Mouse (Mus musculus) hindbrain, embryonic 15.5 days (tissue): ENCODE data around the gene Ankrd23. TPM values are rescaled to one million over a fixed set of nuclear protein-coding genes. Genes with fewer than 3 reads are reported as not detected.

Source experiments
- ATAC-seq: fragments of 200-750 bp; cut with Nextera tagmentation; 2 replicates; pipeline ENCODE4 v1.8.0; 2017; ENCODE audit warnings: low read depth, moderate number of reproducible peaks, moderate TSS enrichment; ENCODE audit not compliant: low FRiP score
- H3K27ac ChIP-seq: fragments of 300-500 bp; sonication (generic); replicated peaks from 2 replicates; pipeline ENCODE4 v1.5.1; 2015; ENCODE audit warnings: mild to moderate bottlenecking, inconsistent platforms
- H3K27me3 ChIP-seq: fragments of 300-500 bp; sonication (generic); 2 replicates; pipeline ENCODE4 v1.6.1; 2015; ENCODE audit warnings: control low read depth, inconsistent platforms
- H3K36me3 ChIP-seq: fragments of 300-500 bp; sonication (generic); 2 replicates; pipeline ENCODE4 v1.6.1; 2015; ENCODE audit warnings: control low read depth, inconsistent platforms
- H3K4me1 ChIP-seq: fragments of 300-500 bp; sonication (generic); replicated peaks from 2 replicates; pipeline ENCODE4 v1.6.1; 2015; ENCODE audit warnings: control low read depth, inconsistent platforms
- H3K4me2 ChIP-seq: fragments of 300-500 bp; sonication (generic); 2 replicates; pipeline ENCODE4 v1.6.1; 2015; ENCODE audit warnings: moderate library complexity, mild to moderate bottlenecking, inconsistent platforms
- H3K4me3 ChIP-seq: fragments of 300-500 bp; sonication (generic); 2 replicates; pipeline ENCODE4 v1.5.1; 2015; ENCODE audit warnings: mild to moderate bottlenecking, inconsistent platforms
- H3K9ac ChIP-seq: fragments of 300-500 bp; sonication (generic); 2 replicates; pipeline ENCODE4 v1.6.1; 2015; ENCODE audit warnings: inconsistent platforms
- H3K9me3 ChIP-seq: fragments of 300-500 bp; sonication (generic); 2 replicates; pipeline ENCODE4 v1.6.1; 2016; ENCODE audit warnings: control low read depth, inconsistent platforms
- WGBS: fragments of 180-500 bp; shearing (Covaris S2); methylation state at CpG from one replicate; pipeline ENCODE4 v1.1.7; 2015; 5-methylcytosine and 5-hydroxymethylcytosine counted together
- polyA plus RNA-seq: library from polyadenylated mRNA; unstranded; fragments of >200 nt; fragmentation: Nextera tagmentation; extraction: Ambion mirVana; gene quantifications from 2 replicates; pipeline ENCODE4 v1.2.1, GENCODE M21; 2015

Gene Ankrd23
- polyA plus RNA-seq, 1 experiment from 2014 or later = 19.6 TPM

- Histone ChIP-seq H3K27ac (no peak overlapping the region), H3K4me3 (no peak overlapping the region), H3K9ac (no peak overlapping the region), H3K4me1 (peaks cover 4% of the 10 kb centered on the region), H3K27me3 (no peaks in the 10 kb centered on the region), H3K4me2 (no peak overlapping the region), H3K9me3 (no peaks in the 10 kb centered on the region), H3K36me3 (no peaks in the 10 kb centered on the region)
- no peak for ATAC-seq
- 89% methylated on average over 5 of the region's 5 CpGs for WGBS
Measured at GRCm38 (mm10) chr1:36508238-36508637, 28.4 kb downstream of the Ankrd23 start.

GRCm38 (mm10) chr1:36501261-36501660, 35.4 kb downstream of the Ankrd23 start:
- no peaks in the 10 kb centered on the region for H3K27me3 ChIP-seq
- no peak overlapping the region for H3K4me2 ChIP-seq
- no peaks in the 10 kb centered on the region for H3K9me3 ChIP-seq
- H3K4me3 ChIP-seq = no peak overlapping the region
- WGBS = 5% methylated on average over 3 of the region's 3 CpGs
- H3K9ac ChIP-seq = no peak overlapping the region
- H3K27ac ChIP-seq = no peak overlapping the region
- no peaks in the 10 kb centered on the region for H3K36me3 ChIP-seq
- peak; percentile 46; the same call in 1 of the 2 replicates for ATAC-seq
- H3K4me1 ChIP-seq = no peaks in the 10 kb centered on the region

GRCm38 (mm10) chr1:36497312-36497711, 39.4 kb downstream of the Ankrd23 start:
- no peak for ATAC-seq
- Histone ChIP-seq H3K27me3 (no peaks in the 10 kb centered on the region), H3K27ac (no peak overlapping the region), H3K4me3 (no peak overlapping the region), H3K4me2 (no peak overlapping the region), H3K9ac (no peak overlapping the region), H3K9me3 (no peaks in the 10 kb centered on the region), H3K36me3 (no peaks in the 10 kb centered on the region), H3K4me1 (no peaks in the 10 kb centered on the region)
- 68% methylated on average over 2 of the region's 2 CpGs for WGBS

- ATAC-seq = no peak
- no peak overlapping the region for H3K4me3 ChIP-seq
- no peaks in the 10 kb centered on the region for H3K9me3 ChIP-seq
- no peaks in the 10 kb centered on the region for H3K4me1 ChIP-seq
- no peak overlapping the region for H3K4me2 ChIP-seq
- H3K27me3 ChIP-seq = no peaks in the 10 kb centered on the region
- no peaks in the 10 kb centered on the region for H3K36me3 ChIP-seq
- no peak overlapping the region for H3K9ac ChIP-seq
- no peak overlapping the region for H3K27ac ChIP-seq
- WGBS = 59% methylated on average over 2 of the region's 2 CpGs
Measured at GRCm38 (mm10) chr1:36496719-36497118, 40.0 kb downstream of the Ankrd23 start.

GRCm38 (mm10) chr1:36493299-36493698, 43.4 kb downstream of the Ankrd23 start:
- H3K4me2 ChIP-seq = no peak overlapping the region
- no peak for ATAC-seq
- H3K9me3 ChIP-seq = no peaks in the 10 kb centered on the region
- H3K4me1 ChIP-seq = no peaks in the 10 kb centered on the region
- H3K27ac ChIP-seq = no peak overlapping the region
- H3K36me3 ChIP-seq = no peaks in the 10 kb centered on the region
- 82% methylated on average over 6 of the region's 6 CpGs for WGBS
- no peak overlapping the region for H3K4me3 ChIP-seq
- H3K9ac ChIP-seq = no peak overlapping the region
- no peaks in the 10 kb centered on the region for H3K27me3 ChIP-seq

GRCm38 (mm10) chr1:36492416-36493139, 44.1 kb downstream of the Ankrd23 start:
- H3K27ac ChIP-seq = no peak overlapping the region
- H3K4me3 ChIP-seq = no peak overlapping the region
- H3K27me3 ChIP-seq = no peaks in the 10 kb centered on the region
- no peak for ATAC-seq
- H3K9ac ChIP-seq = no peak overlapping the region
- 52% methylated on average over 9 of the region's 9 CpGs for WGBS
- H3K9me3 ChIP-seq = no peaks in the 10 kb centered on the region
- no peak overlapping the region for H3K4me2 ChIP-seq
- H3K4me1 ChIP-seq = no peaks in the 10 kb centered on the region
- no peaks in the 10 kb centered on the region for H3K36me3 ChIP-seq

- H3K27me3 ChIP-seq = no peaks in the 10 kb centered on the region
- H3K4me2 ChIP-seq = no peak overlapping the region
Measured at GRCm38 (mm10) chr1:36489661-36490060, 47.0 kb downstream of the Ankrd23 start.

GRCm38 (mm10) chr1:36487111-36487510, 49.6 kb downstream of the Ankrd23 start:
- Histone ChIP-seq H3K4me3 (no peak overlapping the region), H3K9ac (no peak overlapping the region), H3K27me3 (no peaks in the 10 kb centered on the region), H3K27ac (no peak overlapping the region), H3K36me3 (no peaks in the 10 kb centered on the region), H3K9me3 (no peaks in the 10 kb centered on the region), H3K4me2 (no peak overlapping the region), H3K4me1 (peaks cover 5% of the 10 kb centered on the region; the same call in 1 of the 2 replicates)
- ATAC-seq = no peak
- 53% methylated on average over 9 of the region's 9 CpGs for WGBS

More at GRCm38 (mm10) chr1:36489661-36490060, 47.0 kb downstream of the Ankrd23 start:
- ATAC-seq = no peak
- Histone ChIP-seq H3K9me3 (no peaks in the 10 kb centered on the region), H3K36me3 (no peaks in the 10 kb centered on the region), H3K9ac (no peak overlapping the region), H3K4me1 (no peaks in the 10 kb centered on the region), H3K27ac (no peak overlapping the region), H3K4me3 (no peak overlapping the region)
- WGBS = 64% methylated on average over 6 of the region's 6 CpGs

GRCm38 (mm10) chr1:36485080-36485479, 51.6 kb downstream of the Ankrd23 start:
- H3K4me3 ChIP-seq = no peak overlapping the region
- WGBS = 76% methylated on average over 7 of the region's 7 CpGs
- H3K9ac ChIP-seq = no peak overlapping the region
- no peak overlapping the region for H3K4me2 ChIP-seq
- no peak overlapping the region for H3K27ac ChIP-seq
- H3K36me3 ChIP-seq = no peaks in the 10 kb centered on the region
- H3K27me3 ChIP-seq = no peaks in the 10 kb centered on the region
- peaks cover 5% of the 10 kb centered on the region; the same call in 1 of the 2 replicates for H3K4me1 ChIP-seq
- no peaks in the 10 kb centered on the region for H3K9me3 ChIP-seq
- ATAC-seq = no peak

- WGBS = 75% methylated on average over 4 of the region's 4 CpGs
- no peaks in the 10 kb centered on the region for H3K9me3 ChIP-seq
- H3K27me3 ChIP-seq = no peaks in the 10 kb centered on the region
- no peaks in the 10 kb centered on the region for H3K36me3 ChIP-seq
- no peak overlapping the region for H3K4me2 ChIP-seq
- H3K4me3 ChIP-seq = no peak overlapping the region
- H3K4me1 ChIP-seq = peaks cover 5% of the 10 kb centered on the region; the same call in 1 of the 2 replicates
- ATAC-seq = no peak
- no peak overlapping the region for H3K9ac ChIP-seq
- H3K27ac ChIP-seq = no peak overlapping the region
Measured at GRCm38 (mm10) chr1:36483825-36484224, 52.9 kb downstream of the Ankrd23 start.
